ENCODE assay signal across 22 mouse cellular contexts in the genomic region with DNA sequence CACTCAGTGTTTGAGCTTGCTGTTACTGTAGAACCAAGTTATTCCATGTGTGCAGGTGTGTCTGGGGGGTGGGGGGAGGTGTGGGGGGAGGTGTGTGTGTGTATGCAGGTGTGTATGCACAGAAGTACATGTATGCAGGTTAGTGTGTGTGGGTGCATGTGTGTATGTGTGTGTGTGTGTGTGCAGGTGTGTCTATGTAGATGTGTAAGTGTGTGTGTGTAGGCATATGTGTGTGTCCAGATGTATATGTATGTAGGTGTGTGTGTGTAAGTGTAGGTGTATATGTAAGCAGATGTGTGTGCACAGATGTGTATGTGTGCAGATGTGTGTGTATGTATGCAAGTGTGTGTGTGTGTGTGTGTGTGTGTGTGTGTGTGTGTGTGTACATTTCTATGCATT.
"Had no signal": no experiment of that assay in that cellular context is flagged by ENCODE, and none has a peak within 500 bp of the region (broad histone marks: within the 10 kb centered on the region; RNA-seq: fewer than 3 reads in every experiment).

No protein-coding gene starts in this region.

- H3K36me3 ChIP-seq: limb, embryonic 15.5 days; neural tube, embryonic 12.5 days; neural tube, embryonic 15.5 days had no signal

- H3K4me3 ChIP-seq: layer of hippocampus, adult 2 months; limb, embryonic 15.5 days; neural tube, embryonic 12.5 days; neural tube, embryonic 15.5 days had no signal

- H3K27ac ChIP-seq: layer of hippocampus, adult 2 months; limb, embryonic 15.5 days; liver, embryonic 14.5 days; neural tube, embryonic 12.5 days; neural tube, embryonic 15.5 days; stomach, postnatal 0 days had no signal

- H3K27me3 ChIP-seq: limb, embryonic 15.5 days; neural tube, embryonic 12.5 days; neural tube, embryonic 15.5 days had no signal

- ATAC-seq: intestine, postnatal 0 days; liver, postnatal 0 days had no signal

- H3K9me3 ChIP-seq: limb, embryonic 15.5 days; neural tube, embryonic 12.5 days; neural tube, embryonic 15.5 days had no signal

- DNase-seq: kidney, adult 9 months; kidney, postnatal 25 days; layer of hippocampus, adult 9-11 months; liver, postnatal 0 days; lung, embryonic 14.5 days; lung, postnatal 10 days; lung, postnatal 36 days; midbrain, embryonic 14.5 days; right cerebral cortex, adult 18-20 months; right cerebral cortex, postnatal 14 days; right cerebral cortex, postnatal 4 days; thymus, adult 2 months; thymus, postnatal 14 days; thymus, postnatal 4 days had no signal

- H3K9ac ChIP-seq: limb, embryonic 15.5 days; liver, embryonic 14.5 days; liver, postnatal 0 days; lung, embryonic 14.5 days; neural tube, embryonic 12.5 days; neural tube, embryonic 15.5 days had no signal

- H3K4me1 ChIP-seq: limb, embryonic 15.5 days; neural tube, embryonic 12.5 days; neural tube, embryonic 15.5 days had no signal

- H3K4me2 ChIP-seq: limb, embryonic 15.5 days; liver, embryonic 11.5 days; lung, embryonic 14.5 days; neural tube, embryonic 12.5 days; neural tube, embryonic 15.5 days had no signal
